Mouse (Mus musculus) mouse trophoblast stem cell (cell line): Measurements from ENCODE around the gene Map2k4.

Experiments
- in situ Hi-C, 2 experiments: fragments of 300-500 bp; cut with MseI, MboI; formaldehyde crosslinking; loops; 2 replicates in 1 of 2; 3 replicates in 1 of 2; pipeline ENCODE4 v1.15.1; 2025

Map2k4 gene

GRCm38 (mm10) chr11:65773946-65774656 is 14.0 kb downstream of the Map2k4 start:
- in situ Hi-C loops: no loop called here

- in situ Hi-C loops: no loop called here
Observed at GRCm38 (mm10) chr11:65773535-65773934, 14.6 kb downstream of the Map2k4 start.

- in situ Hi-C loops: no loop called here
Observed at GRCm38 (mm10) chr11:65771546-65771945, 16.6 kb downstream of the Map2k4 start.

- in situ Hi-C loops: no loop called here
Observed at GRCm38 (mm10) chr11:65769990-65770389, 18.1 kb downstream of the Map2k4 start.

GRCm38 (mm10) chr11:65768445-65768844 is 19.7 kb downstream of the Map2k4 start:
- in situ Hi-C loops: no loop called here

- in situ Hi-C loops: no loop called here
Observed at GRCm38 (mm10) chr11:65760912-65761311, 27.2 kb downstream of the Map2k4 start.

GRCm38 (mm10) chr11:65759350-65759749 is 28.7 kb downstream of the Map2k4 start:
- in situ Hi-C loops: no loop called here

- in situ Hi-C loops: no loop called here
Observed at GRCm38 (mm10) chr11:65754161-65754560, 33.9 kb downstream of the Map2k4 start.

GRCm38 (mm10) chr11:65753593-65753992 is 34.5 kb downstream of the Map2k4 start:
- in situ Hi-C loops: no loop called here

GRCm38 (mm10) chr11:65750546-65750945 is 37.6 kb downstream of the Map2k4 start:
- in situ Hi-C loops: no loop called here

GRCm38 (mm10) chr11:65747433-65747832 is 40.7 kb downstream of the Map2k4 start:
- in situ Hi-C loops: no loop called here

GRCm38 (mm10) chr11:65745707-65746333 is 42.3 kb downstream of the Map2k4 start:
- in situ Hi-C loops: no loop called here

- in situ Hi-C loops: no loop called here
Observed at GRCm38 (mm10) chr11:65743866-65744265, 44.2 kb downstream of the Map2k4 start.

- in situ Hi-C loops: no loop called here
Observed at GRCm38 (mm10) chr11:65740811-65741210, 47.3 kb downstream of the Map2k4 start.

GRCm38 (mm10) chr11:65740390-65740789 is 47.7 kb downstream of the Map2k4 start:
- in situ Hi-C loops: no loop called here

GRCm38 (mm10) chr11:65739880-65740279 is 48.2 kb downstream of the Map2k4 start:
- in situ Hi-C loops: no loop called here

GRCm38 (mm10) chr11:65734656-65735055 is 53.4 kb downstream of the Map2k4 start:
- in situ Hi-C loops: no loop called here

- in situ Hi-C loops: no loop called here
Observed at GRCm38 (mm10) chr11:65729623-65730217, 58.4 kb downstream of the Map2k4 start.

- in situ Hi-C loops: no loop called here
Observed at GRCm38 (mm10) chr11:65728906-65729305, 59.2 kb downstream of the Map2k4 start.

GRCm38 (mm10) chr11:65723715-65724114 is 64.4 kb downstream of the Map2k4 start:
- in situ Hi-C loops: no loop called here

- in situ Hi-C loops: no loop called here
Observed at GRCm38 (mm10) chr11:65721615-65722014, 66.5 kb downstream of the Map2k4 start.

- in situ Hi-C loops: no loop called here
Observed at GRCm38 (mm10) chr11:65719960-65720359, 68.1 kb downstream of the Map2k4 start.

GRCm38 (mm10) chr11:65713830-65714229 is 74.3 kb downstream of the Map2k4 start:
- in situ Hi-C loops: no loop called here
